Mouse (Mus musculus) hindbrain, embryonic 12.5 days (tissue): ENCODE data around the gene 4930564D02Rik. TPM values are rescaled to one million over a fixed set of nuclear protein-coding genes. Genes with fewer than 3 reads are reported as not detected.

Source experiments
- ATAC-seq: fragments of 200-750 bp; cut with Nextera tagmentation; 2 replicates; pipeline ENCODE4 v1.8.0; 2017; ENCODE audit warnings: moderate TSS enrichment; ENCODE audit not compliant: low FRiP score
- H3K27ac ChIP-seq: fragments of 300-500 bp; sonication (generic); 2 replicates; pipeline ENCODE4 v1.5.1; 2016; ENCODE audit warnings: mild to moderate bottlenecking
- H3K27me3 ChIP-seq: fragments of 300-500 bp; sonication (generic); 2 replicates; pipeline ENCODE4 v1.6.1; 2016; ENCODE audit warnings: mild to moderate bottlenecking
- H3K36me3 ChIP-seq: fragments of 300-500 bp; sonication (generic); 2 replicates; pipeline ENCODE4 v1.6.1; 2016; ENCODE audit warnings: mild to moderate bottlenecking
- H3K4me1 ChIP-seq: fragments of 300-500 bp; sonication (generic); 2 replicates; pipeline ENCODE4 v1.6.1; 2016
- H3K4me2 ChIP-seq: fragments of 300-500 bp; sonication (generic); replicated peaks from 2 replicates; pipeline ENCODE4 v1.6.1; 2016; ENCODE audit warnings: mild to moderate bottlenecking
- H3K4me3 ChIP-seq: fragments of 300-500 bp; sonication (generic); 2 replicates; pipeline ENCODE4 v1.5.1; 2016; ENCODE audit warnings: mild to moderate bottlenecking
- H3K9ac ChIP-seq: fragments of 300-500 bp; sonication (generic); 2 replicates; pipeline ENCODE4 v1.6.1; 2016; ENCODE audit warnings: mild to moderate bottlenecking, moderate library complexity
- H3K9me3 ChIP-seq: fragments of 300-500 bp; sonication (generic); replicated peaks from 2 replicates; pipeline ENCODE4 v1.6.1; 2016; ENCODE audit warnings: mild to moderate bottlenecking
- WGBS: fragments of 180-500 bp; shearing (Covaris S2); methylation state at CpG from one replicate; pipeline ENCODE4 v1.1.7; 2016; 5-methylcytosine and 5-hydroxymethylcytosine counted together
- polyA plus RNA-seq: library from polyadenylated mRNA; unstranded; fragments of >200 nt; fragmentation: Nextera tagmentation; extraction: Ambion mirVana; gene quantifications from 2 replicates; pipeline ENCODE4 v1.2.1, GENCODE M21; 2016

4930564D02Rik gene
- polyA plus RNA-seq, 1 experiment from 2014 or later = not detected

- Histone ChIP-seq H3K4me3 (no peak overlapping the region), H3K9ac (no peak overlapping the region), H3K4me1 (peaks cover 47% of the 10 kb centered on the region), H3K9me3 (no peaks in the 10 kb centered on the region), H3K27ac (no peak overlapping the region), H3K4me2 (no peak overlapping the region), H3K27me3 (no peaks in the 10 kb centered on the region), H3K36me3 (no peaks in the 10 kb centered on the region)
- WGBS = 85% methylated on average over 5 of the region's 5 CpGs
- no peak for ATAC-seq
These were observed 19.8 kb upstream of the 4930564D02Rik start for GRCm38 (mm10) chr3:105046870-105047269.

- no peak overlapping the region for H3K27ac ChIP-seq
- WGBS = 76% methylated on average over 8 of the region's 8 CpGs
- no peak overlapping the region for H3K9ac ChIP-seq
- H3K4me1 ChIP-seq = peaks cover 47% of the 10 kb centered on the region
- no peaks in the 10 kb centered on the region for H3K36me3 ChIP-seq
- no peak overlapping the region for H3K4me2 ChIP-seq
- H3K4me3 ChIP-seq = no peak overlapping the region
- no peak for ATAC-seq
- no peaks in the 10 kb centered on the region for H3K27me3 ChIP-seq
- H3K9me3 ChIP-seq = no peaks in the 10 kb centered on the region
These were observed 19.0 kb upstream of the 4930564D02Rik start for GRCm38 (mm10) chr3:105047616-105048015.

GRCm38 (mm10) chr3:105049848-105050247, 16.8 kb upstream of the 4930564D02Rik start:
- Histone ChIP-seq H3K4me1 (peaks cover 43% of the 10 kb centered on the region), H3K4me2 (0 out of 2 replicates have a peak overlapping the region, but pooled peaks have one; percentile 5), H3K27me3 (peaks cover 3% of the 10 kb centered on the region; the same call in 1 of the 2 replicates), H3K4me3 (no peak overlapping the region), H3K27ac (no peak overlapping the region), H3K9me3 (no peaks in the 10 kb centered on the region), H3K36me3 (no peaks in the 10 kb centered on the region), H3K9ac (no peak overlapping the region)
- no peak for ATAC-seq
- 91% methylated on average over 6 of the region's 6 CpGs for WGBS

- 66% methylated on average over 2 of the region's 2 CpGs for WGBS
- H3K27me3 ChIP-seq = peaks cover 7% of the 10 kb centered on the region; the same call in 1 of the 2 replicates
- no peaks in the 10 kb centered on the region for H3K9me3 ChIP-seq
- no peaks in the 10 kb centered on the region for H3K36me3 ChIP-seq
- peak overlapping the region; percentile 88 for H3K9ac ChIP-seq
- H3K4me1 ChIP-seq = peaks cover 35% of the 10 kb centered on the region
- no peak overlapping the region for H3K27ac ChIP-seq
- H3K4me2 ChIP-seq = peak overlapping the region; percentile 82
- peak overlapping the region; percentile 61 for H3K4me3 ChIP-seq
- no peak for ATAC-seq
These were observed 15.5 kb upstream of the 4930564D02Rik start for GRCm38 (mm10) chr3:105051103-105051502.

GRCm38 (mm10) chr3:105052171-105052936, 14.3 kb upstream of the 4930564D02Rik start:
- peak; percentile 77 for ATAC-seq
- H3K36me3 ChIP-seq = no peaks in the 10 kb centered on the region
- under 1% methylated on average over 32 of the region's 37 CpGs for WGBS
- peaks cover 32% of the 10 kb centered on the region for H3K4me1 ChIP-seq
- H3K27ac ChIP-seq = peak overlapping the region; percentile 92
- peak overlapping the region; percentile 88 for H3K9ac ChIP-seq
- peaks cover 7% of the 10 kb centered on the region; the same call in 1 of the 2 replicates for H3K27me3 ChIP-seq
- H3K9me3 ChIP-seq = no peaks in the 10 kb centered on the region
- H3K4me3 ChIP-seq = peak overlapping the region; percentile 61
- H3K4me2 ChIP-seq = peak overlapping the region; percentile 82

- peak within 1 kb of the TSS; percentile 61 for H3K4me3 ChIP-seq
- no peaks in the 10 kb centered on the region for H3K36me3 ChIP-seq
- H3K9ac ChIP-seq = peak within 1 kb of the TSS; percentile 88
- H3K4me1 ChIP-seq = peaks cover 27% of the 10 kb centered on the region
- H3K27ac ChIP-seq = peak within 1 kb of the TSS; percentile 92
- H3K4me2 ChIP-seq = peak within 1 kb of the TSS; percentile 82
- no peaks in the 10 kb centered on the region for H3K9me3 ChIP-seq
- WGBS = 3% methylated on average over 31 of the region's 31 CpGs
- peak; percentile 100 for ATAC-seq
- H3K27me3 ChIP-seq = peaks cover 7% of the 10 kb centered on the region; the same call in 1 of the 2 replicates
These were observed 13.5 kb upstream of the 4930564D02Rik start, which contains the start of gene Cttnbp2nl for GRCm38 (mm10) chr3:105052937-105053697. Gene Cttnbp2nl (minus strand): TSS chr3:105053146.

- no peaks in the 10 kb centered on the region for H3K9me3 ChIP-seq
- H3K36me3 ChIP-seq = no peaks in the 10 kb centered on the region
- H3K4me1 ChIP-seq = peaks cover 30% of the 10 kb centered on the region
- H3K4me3 ChIP-seq = peak overlapping the region; percentile 61
- peak overlapping the region; percentile 82 for H3K4me2 ChIP-seq
- peak overlapping the region; percentile 78; the same call in 1 of the 2 replicates for H3K27ac ChIP-seq
- peak overlapping the region; percentile 62; the same call in 1 of the 2 replicates for H3K9ac ChIP-seq
- peaks cover 7% of the 10 kb centered on the region; the same call in 1 of the 2 replicates for H3K27me3 ChIP-seq
- no peak for ATAC-seq
- 76% methylated on average over 4 of the region's 4 CpGs for WGBS
These were observed 13.0 kb upstream of the 4930564D02Rik start for GRCm38 (mm10) chr3:105053698-105054001.

- Histone ChIP-seq H3K9ac (no peak overlapping the region; the same call in 1 of the 2 replicates), H3K27me3 (peaks cover 10% of the 10 kb centered on the region; the same call in 1 of the 2 replicates), H3K36me3 (no peaks in the 10 kb centered on the region), H3K4me3 (no peak overlapping the region), H3K4me2 (no peak overlapping the region), H3K4me1 (peaks cover 25% of the 10 kb centered on the region), H3K9me3 (no peaks in the 10 kb centered on the region), H3K27ac (no peak overlapping the region)
- ATAC-seq = no peak
- WGBS = 72% methylated on average over 7 of the region's 7 CpGs
These were observed 11.7 kb upstream of the 4930564D02Rik start for GRCm38 (mm10) chr3:105054952-105055351.

- no peaks in the 10 kb centered on the region for H3K9me3 ChIP-seq
- H3K27me3 ChIP-seq = peaks cover 10% of the 10 kb centered on the region; the same call in 1 of the 2 replicates
- no peaks in the 10 kb centered on the region for H3K36me3 ChIP-seq
- H3K9ac ChIP-seq = no peak overlapping the region
- H3K4me2 ChIP-seq = no peak overlapping the region
- 74% methylated on average over 4 of the region's 4 CpGs for WGBS
- no peak overlapping the region for H3K4me3 ChIP-seq
- no peak overlapping the region for H3K27ac ChIP-seq
- no peak for ATAC-seq
- peaks cover 21% of the 10 kb centered on the region for H3K4me1 ChIP-seq
These were observed 11.0 kb upstream of the 4930564D02Rik start for GRCm38 (mm10) chr3:105055666-105056065.

- peak overlapping the region; percentile 13; the same call in 1 of the 2 replicates for H3K4me3 ChIP-seq
- 19% methylated on average over 25 of the region's 25 CpGs for WGBS
- ATAC-seq = peak; percentile 55; the same call in 1 of the 2 replicates
- H3K27ac ChIP-seq = no peak overlapping the region
- H3K36me3 ChIP-seq = no peaks in the 10 kb centered on the region
- peaks cover 13% of the 10 kb centered on the region; the same call in 1 of the 2 replicates for H3K27me3 ChIP-seq
- no peak overlapping the region; the same call in 1 of the 2 replicates for H3K9ac ChIP-seq
- no peaks in the 10 kb centered on the region for H3K9me3 ChIP-seq
- peak overlapping the region; percentile 56 for H3K4me2 ChIP-seq
- H3K4me1 ChIP-seq = peaks cover 4% of the 10 kb centered on the region; the same call in 1 of the 2 replicates
These were observed 7.8 kb upstream of the 4930564D02Rik start for GRCm38 (mm10) chr3:105058627-105059513.

- Histone ChIP-seq H3K4me1 (peaks cover 4% of the 10 kb centered on the region; the same call in 1 of the 2 replicates), H3K27ac (no peak overlapping the region), H3K9me3 (no peaks in the 10 kb centered on the region), H3K36me3 (no peaks in the 10 kb centered on the region), H3K4me3 (no peak overlapping the region), H3K4me2 (no peak overlapping the region), H3K27me3 (peaks cover 9% of the 10 kb centered on the region; the same call in 1 of the 2 replicates), H3K9ac (no peak overlapping the region)
- ATAC-seq = no peak
- WGBS = 87% methylated on average over 7 of the region's 7 CpGs
These were observed 6.7 kb upstream of the 4930564D02Rik start for GRCm38 (mm10) chr3:105059911-105060310.
